Mouse (Mus musculus) intestine, postnatal 0 days (tissue): ENCODE data around the gene Nkx2-1. TPM values are rescaled to one million over a fixed set of nuclear protein-coding genes. Genes with fewer than 3 reads are reported as not detected.
"Not testable (repeated sequence)": the region's sequence is repeated elsewhere in the genome, so short reads cannot be mapped to it uniquely, and the experiment has no call there.

Source experiments
- ATAC-seq: fragments of 200-750 bp; cut with Nextera tagmentation; 2 replicates; pipeline ENCODE4 v1.8.0; 2017; ENCODE audit warnings: mild to moderate bottlenecking, moderate TSS enrichment, moderate library complexity
- H3K27ac ChIP-seq: fragments of 300-500 bp; sonication (generic); 2 replicates; pipeline ENCODE4 v1.5.1; 2014; ENCODE audit warnings: mild to moderate bottlenecking, low read depth, low read length, moderate library complexity
- H3K27me3 ChIP-seq: fragments of 300-500 bp; sonication (generic); replicated peaks from 2 replicates; pipeline ENCODE4 v1.6.1; 2014; ENCODE audit warnings: low read length, mixed read lengths; ENCODE audit not compliant: control insufficient read depth, insufficient read depth
- H3K36me3 ChIP-seq: fragments of 300-500 bp; sonication (generic); 2 replicates; pipeline ENCODE4 v1.6.1; 2014; ENCODE audit warnings: mild to moderate bottlenecking, moderate library complexity; ENCODE audit not compliant: control insufficient read depth, insufficient read depth
- H3K4me1 ChIP-seq: fragments of 300-500 bp; sonication (generic); replicated peaks from 2 replicates; pipeline ENCODE4 v1.6.1; 2014; ENCODE audit warnings: antibody characterized with exemption, low read length, mixed read lengths; ENCODE audit not compliant: control insufficient read depth, insufficient read depth
- H3K4me2 ChIP-seq: fragments of 300-500 bp; sonication (generic); replicated peaks from 2 replicates; pipeline ENCODE4 v1.6.1; 2014; ENCODE audit warnings: low read depth, mild to moderate bottlenecking, moderate library complexity
- H3K4me3 ChIP-seq: fragments of 300-500 bp; sonication (generic); 2 replicates; pipeline ENCODE4 v1.5.1; 2014; ENCODE audit warnings: low read depth, low read length
- H3K9ac ChIP-seq: fragments of 300-500 bp; sonication (generic); 2 replicates; pipeline ENCODE4 v1.6.1; 2014; ENCODE audit warnings: mild to moderate bottlenecking, low read depth, low read length
- H3K9me3 ChIP-seq: fragments of 300-500 bp; sonication (generic); 2 replicates; pipeline ENCODE4 v1.6.1; 2016; ENCODE audit warnings: mixed run types; ENCODE audit not compliant: control insufficient read depth
- CTCF ChIP-seq: sonication (generic); IDR thresholded peaks from 2 replicates; pipeline ENCODE4 v1.5.1; 2016; ENCODE audit warnings: low read depth, mild to moderate bottlenecking, control low read depth, antibody characterized with exemption, moderate library complexity
- WGBS: fragments of 180-500 bp; shearing (Covaris S2); extraction: QIAGEN DNeasy Blood & Tissue Kit; methylation state at CpG from one replicate; pipeline ENCODE4 v1.1.7; 2014; 5-methylcytosine and 5-hydroxymethylcytosine counted together
- polyA plus RNA-seq: library from polyadenylated mRNA; unstranded; fragments of >200 nt; fragmentation: Nextera tagmentation; extraction: Ambion mirVana; gene quantifications from 2 replicates; pipeline ENCODE4 v1.2.1, GENCODE M21; 2015

Nkx2-1 gene
- polyA plus RNA-seq, 1 experiment from 2014 or later: not detected

GRCm38 (mm10) chr12:56527071-56527470 is 9.6 kb downstream of the Nkx2-1 start:
- no peak for TF ChIP-seq CTCF
- Histone ChIP-seq H3K9ac (no peak overlapping the region), H3K4me3 (no peak overlapping the region), H3K4me2 (no peak overlapping the region), H3K36me3 (no peaks in the 10 kb centered on the region), H3K4me1 (no peaks in the 10 kb centered on the region), H3K27ac (no peak overlapping the region), H3K27me3 (peaks cover 95% of the 10 kb centered on the region), H3K9me3 (no peaks in the 10 kb centered on the region)
- ATAC-seq: no peak
- WGBS: 25% methylated on average over 4 of the region's 4 CpGs

- not testable (repeated sequence) for H3K27ac ChIP-seq, H3K4me3 ChIP-seq, H3K4me2 ChIP-seq, ATAC-seq, H3K4me1 ChIP-seq, H3K36me3 ChIP-seq, H3K9ac ChIP-seq, H3K9me3 ChIP-seq
- peaks cover 91% of the 10 kb centered on the region for H3K27me3 ChIP-seq
- WGBS: 9% methylated on average over 8 of the region's 16 CpGs
Measured at GRCm38 (mm10) chr12:56525219-56525797, 11.4 kb downstream of the Nkx2-1 start.

GRCm38 (mm10) chr12:56524201-56524600 is 12.5 kb downstream of the Nkx2-1 start:
- Histone ChIP-seq H3K27me3 (peaks cover 91% of the 10 kb centered on the region), H3K4me3 (no peak overlapping the region), H3K4me2 (no peak overlapping the region), H3K9ac (no peak overlapping the region), H3K4me1 (no peaks in the 10 kb centered on the region), H3K9me3 (no peaks in the 10 kb centered on the region), H3K27ac (no peak overlapping the region), H3K36me3 (no peaks in the 10 kb centered on the region)
- 3% methylated on average over 14 of the region's 14 CpGs for WGBS
- no peak for TF ChIP-seq CTCF
- ATAC-seq: no peak

GRCm38 (mm10) chr12:56522191-56522590 is 14.5 kb downstream of the Nkx2-1 start:
- Histone ChIP-seq H3K4me1 (no peaks in the 10 kb centered on the region), H3K36me3 (no peaks in the 10 kb centered on the region), H3K9me3 (no peaks in the 10 kb centered on the region), H3K4me3 (no peak overlapping the region), H3K4me2 (no peak overlapping the region), H3K27ac (no peak overlapping the region), H3K9ac (no peak overlapping the region), H3K27me3 (peaks cover 82% of the 10 kb centered on the region)
- no peak for ATAC-seq
- 20% methylated on average over 4 of the region's 4 CpGs for WGBS
- no peak for TF ChIP-seq CTCF

- under 1% methylated on average over 33 of the region's 33 CpGs for WGBS
- H3K4me3 ChIP-seq: no peak overlapping the region
- no peak for ATAC-seq
- H3K4me2 ChIP-seq: no peak overlapping the region
- TF ChIP-seq CTCF: no peak
- no peak overlapping the region for H3K27ac ChIP-seq
- no peak overlapping the region for H3K9ac ChIP-seq
- H3K9me3 ChIP-seq: no peaks in the 10 kb centered on the region
- H3K27me3 ChIP-seq: peaks cover 72% of the 10 kb centered on the region
- H3K36me3 ChIP-seq: no peaks in the 10 kb centered on the region
- no peaks in the 10 kb centered on the region for H3K4me1 ChIP-seq
Measured at GRCm38 (mm10) chr12:56521106-56521840, 15.4 kb downstream of the Nkx2-1 start.

- Histone ChIP-seq H3K4me3 (no peak overlapping the region), H3K27me3 (peaks cover 65% of the 10 kb centered on the region), H3K36me3 (no peaks in the 10 kb centered on the region), H3K9me3 (no peaks in the 10 kb centered on the region), H3K9ac (no peak overlapping the region), H3K4me1 (no peaks in the 10 kb centered on the region), H3K4me2 (no peak overlapping the region), H3K27ac (no peak overlapping the region)
- WGBS: 1% methylated on average over 22 of the region's 22 CpGs
- no peak for ATAC-seq
- TF ChIP-seq CTCF: no peak
Measured at GRCm38 (mm10) chr12:56520396-56521105, 16.2 kb downstream of the Nkx2-1 start.
